In the genomic region with DNA sequence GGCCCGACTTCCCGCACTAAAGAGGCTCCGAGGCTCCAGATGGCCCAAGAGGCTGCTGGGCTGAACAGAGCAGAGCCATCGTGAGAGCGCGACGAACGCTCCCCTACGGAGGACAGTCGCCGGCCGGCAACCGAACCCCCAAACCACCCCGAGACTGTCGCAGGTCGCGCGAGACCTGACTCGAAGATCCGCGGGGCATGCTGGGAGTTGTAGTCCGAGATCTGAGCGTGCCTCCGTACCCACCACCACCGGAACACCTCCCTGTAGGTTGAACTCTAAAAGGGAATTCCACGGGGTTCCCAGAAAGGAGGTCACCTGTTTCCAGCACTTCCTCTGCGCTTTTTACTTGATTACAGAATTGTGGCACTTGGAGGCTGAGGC, we compare ENCODE assay signal across 8 mouse cellular contexts. TPM values are rescaled to one million over a fixed set of nuclear protein-coding genes. Genes with fewer than 3 reads are reported as not detected.
DNase-seq lines count a peak whose midpoint lies in the region; ATAC-seq and TF ChIP-seq lines count a peak whose summit lies in the region.

A gene (minus strand): TSS at position 235 of the 381 bp plus-strand sequence.

- H3K27ac ChIP-seq in hindbrain, embryonic 10.5 days = peak within 1 kb of the TSS; percentile 97
- peak within 1 kb of the TSS; percentile 68 for H3K27ac ChIP-seq in lung, postnatal 0 days (ENCODE audit: low read length)

- peak within 1 kb of the TSS; percentile 97 for H3K4me3 ChIP-seq in hindbrain, embryonic 10.5 days
- H3K4me3 ChIP-seq in lung, postnatal 0 days (ENCODE audit: low read depth, low read length) = peak within 1 kb of the TSS; percentile 97

- WGBS in hindbrain, embryonic 10.5 days = under 1% methylated on average over 27 of the region's 27 CpGs
- WGBS in lung, postnatal 0 days = under 1% methylated on average over 27 of the region's 27 CpGs

- TF ChIP-seq EP300 in lung, postnatal 0 days (IDR thresholded peaks at IDR 0.05) = peak; percentile 66

- H3K9me3 ChIP-seq in hindbrain, embryonic 10.5 days = no peaks in the 10 kb centered on the region
- no peaks in the 10 kb centered on the region for H3K9me3 ChIP-seq in lung, postnatal 0 days (ENCODE audit: low read length)

- TF ChIP-seq CTCF in lung, postnatal 0 days (IDR thresholded peaks at IDR 0.05) = no peak

- H3K4me1 ChIP-seq in hindbrain, embryonic 10.5 days (replicated peaks) = peaks cover 20% of the 10 kb centered on the region
- peaks cover 9% of the 10 kb centered on the region; the same call in 1 of the 2 replicates for H3K4me1 ChIP-seq in lung, postnatal 0 days (ENCODE audit: insufficient read depth, low read depth, low read length)

- peak within 1 kb of the TSS; percentile 98 for H3K9ac ChIP-seq in lung, postnatal 0 days (replicated peaks; ENCODE audit: low read depth)

- H3K36me3 ChIP-seq in hindbrain, embryonic 10.5 days = peaks cover 37% of the 10 kb centered on the region
- H3K36me3 ChIP-seq in lung, postnatal 0 days (ENCODE audit: insufficient read depth, low read length) = peaks cover 11% of the 10 kb centered on the region

- peak; percentile 88 for DNase-seq in MEL-GATA-1-ER (ENCODE audit: extremely low read depth, low read depth)
- DNase-seq in cerebellum, adult 8-10 months = peak; percentile 91
- peak; percentile 94 for DNase-seq in hindbrain, embryonic 10.5 days (ENCODE audit: low spot score)
- peak; percentile 95 for DNase-seq in layer of hippocampus, adult 9-11 months
- DNase-seq in lung, postnatal 0 days (ENCODE audit: low spot score) = peak; percentile 97
- peak; percentile 88 for DNase-seq in ovary, postnatal 14 days (ENCODE audit: low spot score)
- peak; percentile 98 for DNase-seq in thymus, postnatal 14 days

- no peaks in the 10 kb centered on the region for H3K27me3 ChIP-seq in hindbrain, embryonic 10.5 days (ENCODE audit: insufficient read depth, poor library complexity, severe bottlenecking)
- H3K27me3 ChIP-seq in lung, postnatal 0 days (replicated peaks; ENCODE audit: insufficient read depth, low read length) = no peaks in the 10 kb centered on the region

- peak within 1 kb of the TSS; percentile 79 for H3K4me2 ChIP-seq in lung, postnatal 0 days (replicated peaks; ENCODE audit: low read depth, low read length)

- peak; percentile 94 for ATAC-seq in frontal cortex, adult (ENCODE audit: low TSS enrichment)
- ATAC-seq in lung, postnatal 0 days = peak; percentile 98

RNA-seq across cellular contexts. Expression of the gene that starts here (rescaled TPM):
- polyA plus RNA-seq in hindbrain, embryonic 10.5 days (2016; fragmentation: Nextera tagmentation; extraction: Ambion mirVana) = 228 and 273 TPM in 2 replicates
- polyA plus RNA-seq in lung, postnatal 0 days (2015; fragmentation: Nextera tagmentation; extraction: Ambion mirVana) = 95.1 and 105 TPM in 2 replicates

Comparison
In these comparisons a context has a peak if more than half of its experiments do, and no peak if none do; other contexts are left out.
1. Peak in every context shown above with its lines: DNase-seq, ATAC-seq, H3K4me3 ChIP-seq and H3K27ac ChIP-seq.